Mouse (Mus musculus) ES-CJ7 (cell line): Measurements from ENCODE around the gene Dr1.
"Not testable (repeated sequence)": the region's sequence is repeated elsewhere in the genome, so short reads cannot be mapped to it uniquely, and the experiment has no call there.

ENCODE experiments used
- DNase-seq: peaks from one replicate; pipeline ENCODE4 v3.0.0; 2011; ENCODE audit warnings: low read depth, low spot score

Gene Dr1

GRCm38 (mm10) chr5:108268127-108269062 is at the start of gene Dr1:
Gene Dr1, plus strand, starts transcription at chr5:108268897.
- DNase-seq = peak; percentile 89

GRCm38 (mm10) chr5:108224077-108224476 is 44.6 kb upstream of the Dr1 start:
- no peak for DNase-seq

- no peak for DNase-seq
Measured at GRCm38 (mm10) chr5:108226159-108226558, 42.5 kb upstream of the Dr1 start.

GRCm38 (mm10) chr5:108246314-108246765 is 22.4 kb upstream of the Dr1 start:
- DNase-seq = no peak

GRCm38 (mm10) chr5:108250033-108250432 is 18.7 kb upstream of the Dr1 start:
- DNase-seq = no peak

- DNase-seq = no peak
Measured at GRCm38 (mm10) chr5:108255259-108255658, 13.4 kb upstream of the Dr1 start.

GRCm38 (mm10) chr5:108262722-108263121 is 6.0 kb upstream of the Dr1 start:
- peak; percentile 76 for DNase-seq

- DNase-seq = not testable (repeated sequence)
Measured at GRCm38 (mm10) chr5:108263785-108264184, 4.9 kb upstream of the Dr1 start.

- no peak for DNase-seq
Measured at GRCm38 (mm10) chr5:108266990-108267389, 1.7 kb upstream of the Dr1 start.

- peak; percentile 21 for DNase-seq
Measured at GRCm38 (mm10) chr5:108269063-108269810, 540 bp downstream of the Dr1 start.

- DNase-seq = no peak
Measured at GRCm38 (mm10) chr5:108269811-108270151, 1.1 kb downstream of the Dr1 start.

GRCm38 (mm10) chr5:108270415-108270814 is 1.7 kb downstream of the Dr1 start:
- DNase-seq = no peak

- not testable (repeated sequence) for DNase-seq
Measured at GRCm38 (mm10) chr5:108271345-108271744, 2.6 kb downstream of the Dr1 start.

- DNase-seq = no peak
Measured at GRCm38 (mm10) chr5:108286957-108287356, 18.3 kb downstream of the Dr1 start.

- no peak for DNase-seq
Measured at GRCm38 (mm10) chr5:108301567-108301966, 32.9 kb downstream of the Dr1 start.

GRCm38 (mm10) chr5:108312224-108313064 is 43.7 kb downstream of the Dr1 start, which contains the start of gene Pigg:
Gene Pigg, plus strand, starts transcription at chr5:108312609.
- DNase-seq = peak; percentile 90

- no peak for DNase-seq
Measured at GRCm38 (mm10) chr5:108313065-108313860, 44.6 kb downstream of the Dr1 start.
